Comparison of ENCODE assay signal across 32 mouse cellular contexts in the genomic region with DNA sequence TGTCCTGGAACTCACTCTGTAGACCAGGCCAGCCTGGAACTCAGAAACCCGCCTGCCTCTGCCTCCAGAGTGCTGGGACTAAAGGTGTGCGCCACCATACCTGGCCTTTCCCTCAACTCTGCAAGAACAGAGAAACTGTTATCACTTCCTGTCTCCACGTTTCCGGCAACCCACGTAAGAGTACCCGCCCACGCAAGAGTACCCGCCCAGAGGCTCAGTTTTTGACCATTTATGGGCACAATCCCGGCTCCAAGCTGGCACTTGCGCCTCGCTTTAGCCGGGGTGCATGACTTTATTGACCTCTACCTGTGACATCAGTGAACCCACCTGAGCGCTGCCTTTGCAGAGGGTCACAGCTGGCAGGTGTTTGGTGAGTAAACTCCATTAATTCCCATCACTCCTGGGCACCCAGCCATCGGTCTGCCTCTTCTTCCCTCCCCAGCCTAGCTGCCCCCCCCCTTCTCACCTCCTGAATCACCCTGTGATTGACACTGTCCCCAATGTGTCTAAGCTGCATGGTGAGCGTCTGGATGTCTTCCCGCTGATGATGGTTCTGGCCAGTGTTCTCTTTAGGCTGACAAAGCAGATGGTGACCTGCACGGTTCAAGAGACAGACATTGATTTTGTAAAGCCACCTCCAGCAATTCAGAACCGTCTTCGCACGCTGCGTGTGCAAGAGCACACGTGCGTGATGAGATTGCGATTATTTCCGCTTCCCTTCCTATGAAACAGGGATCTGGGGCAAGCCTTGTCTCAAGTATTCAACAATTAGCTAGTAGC. TPM values are rescaled to one million over a fixed set of nuclear protein-coding genes. Genes with fewer than 3 reads are reported as not detected.
DNase-seq lines count a peak whose midpoint lies in the region; ATAC-seq and TF ChIP-seq lines count a peak whose summit lies in the region.
"Had no signal": no experiment of that assay in that cellular context is flagged by ENCODE, and none has a peak within 500 bp of the region (broad histone marks: within the 10 kb centered on the region; RNA-seq: fewer than 3 reads in every experiment).

No protein-coding gene starts in this region.

- no peak for ATAC-seq in cerebellum, adult (ENCODE audit: insufficient number of reproducible peaks, low FRiP score, low TSS enrichment)
- ATAC-seq in hindbrain, postnatal 0 days: peak; percentile 64; the same call in 1 of the 2 replicates
- no peak for ATAC-seq in hindbrain, embryonic 11.5 days (ENCODE audit: low FRiP score)
- ATAC-seq in megakaryocyte, adult 5-6 weeks (ENCODE audit: poor library complexity, severe bottlenecking): peak; percentile 74
- ATAC-seq: forebrain, postnatal 0 days; intestine, embryonic 16.5 days; lung, postnatal 0 days had no signal

- no peaks in the 10 kb centered on the region for H3K4me1 ChIP-seq in hindbrain, postnatal 0 days (ENCODE audit: insufficient read depth, low read length)
- H3K4me1 ChIP-seq in hindbrain, embryonic 11.5 days (replicated peaks; ENCODE audit: control insufficient read depth, insufficient read depth, low read length): no peaks in the 10 kb centered on the region
- H3K4me1 ChIP-seq: embryonic facial prominence, embryonic 10.5 days; embryonic facial prominence, embryonic 15.5 days; forebrain, embryonic 12.5 days; heart, embryonic 13.5 days; limb, embryonic 13.5 days; neural tube, embryonic 13.5 days had no signal

- H3K9me3 ChIP-seq in hindbrain, postnatal 0 days (ENCODE audit: low read length): no peaks in the 10 kb centered on the region
- no peaks in the 10 kb centered on the region for H3K9me3 ChIP-seq in hindbrain, embryonic 11.5 days (ENCODE audit: control insufficient read depth, low read length)
- H3K9me3 ChIP-seq: embryonic facial prominence, embryonic 15.5 days; forebrain, embryonic 12.5 days; heart, embryonic 13.5 days; limb, embryonic 13.5 days; neural tube, embryonic 13.5 days had no signal

- H3K27me3 ChIP-seq in hindbrain, postnatal 0 days (ENCODE audit: insufficient read depth, low read length): no peaks in the 10 kb centered on the region
- no peaks in the 10 kb centered on the region for H3K27me3 ChIP-seq in hindbrain, embryonic 11.5 days (ENCODE audit: control insufficient read depth, insufficient read depth, low read length)
- H3K27me3 ChIP-seq: embryonic facial prominence, embryonic 15.5 days; forebrain, embryonic 12.5 days; heart, embryonic 13.5 days; limb, embryonic 13.5 days; neural tube, embryonic 13.5 days had no signal

- H3K4me3 ChIP-seq in hindbrain, postnatal 0 days (ENCODE audit: low read length): no peak overlapping the region
- no peak overlapping the region for H3K4me3 ChIP-seq in hindbrain, embryonic 11.5 days (ENCODE audit: low read depth, low read length)
- H3K4me3 ChIP-seq: embryonic facial prominence, embryonic 10.5 days; embryonic facial prominence, embryonic 15.5 days; forebrain, embryonic 12.5 days; heart, embryonic 13.5 days; limb, embryonic 13.5 days; neural tube, embryonic 13.5 days had no signal

- TF ChIP-seq CTCF in hindbrain, postnatal 0 days (IDR thresholded peaks at IDR 0.05; ENCODE audit: low read depth): no peak

- no peak overlapping the region for H3K27ac ChIP-seq in hindbrain, postnatal 0 days
- H3K27ac ChIP-seq in hindbrain, embryonic 11.5 days (ENCODE audit: low read depth, low read length): no peak overlapping the region
- H3K27ac ChIP-seq: embryonic facial prominence, embryonic 10.5 days; embryonic facial prominence, embryonic 15.5 days; forebrain, embryonic 12.5 days; heart, embryonic 13.5 days; limb, embryonic 13.5 days; neural tube, embryonic 13.5 days had no signal

- no peak overlapping the region for H3K4me2 ChIP-seq in hindbrain, postnatal 0 days (ENCODE audit: low read depth, low read length)
- no peak overlapping the region for H3K4me2 ChIP-seq in hindbrain, embryonic 11.5 days (replicated peaks; ENCODE audit: low read depth, low read length)
- H3K4me2 ChIP-seq: embryonic facial prominence, embryonic 15.5 days; forebrain, embryonic 12.5 days; heart, embryonic 13.5 days; limb, embryonic 13.5 days; liver, embryonic 11.5 days; neural tube, embryonic 13.5 days had no signal

- 70% methylated on average over 25 of the region's 25 CpGs for WGBS in hindbrain, postnatal 0 days
- 91% methylated on average over 25 of the region's 25 CpGs for WGBS in hindbrain, embryonic 11.5 days

- peak; percentile 41 for DNase-seq in cerebellum, adult 9-10 months
- DNase-seq in hindbrain, postnatal 0 days (ENCODE audit: low spot score): peak; percentile 71
- no peak for DNase-seq in hindbrain, embryonic 11.5 days (ENCODE audit: low spot score)
- DNase-seq in A20 (ENCODE audit: low read depth, low spot score): peak; percentile 90
- DNase-seq in c-Kit-positive CD71-positive TER-119-positive erythroid progenitor cells, embryonic 14.5 days (ENCODE audit: low spot score): no peak
- no peak for DNase-seq in layer of hippocampus, postnatal 25 days (ENCODE audit: extremely low spot score in 1 of 2, low spot score in 1 of 2)
- DNase-seq: adrenal gland, postnatal 25 days; forebrain, postnatal 0 days; gastrocnemius, postnatal 10 days; heart, postnatal 10 days; kidney, adult 8-10 months; kidney, postnatal 10 days; right cerebral cortex, adult 18-20 months; spleen, adult 18-20 months; thymus, adult 2 months; thymus, postnatal 36 days had no signal

- H3K9ac ChIP-seq in hindbrain, postnatal 0 days (replicated peaks; ENCODE audit: low read length): no peak overlapping the region
- no peak overlapping the region for H3K9ac ChIP-seq in hindbrain, embryonic 11.5 days (ENCODE audit: low read depth, low read length)
- H3K9ac ChIP-seq: embryonic facial prominence, embryonic 15.5 days; forebrain, embryonic 12.5 days; forebrain, postnatal 0 days; heart, embryonic 13.5 days; limb, embryonic 13.5 days; neural tube, embryonic 13.5 days had no signal

- H3K36me3 ChIP-seq in hindbrain, postnatal 0 days (ENCODE audit: insufficient read depth, low read length): no peaks in the 10 kb centered on the region
- H3K36me3 ChIP-seq in hindbrain, embryonic 11.5 days (ENCODE audit: control insufficient read depth, insufficient read depth, low read length): no peaks in the 10 kb centered on the region
- H3K36me3 ChIP-seq: embryonic facial prominence, embryonic 10.5 days; embryonic facial prominence, embryonic 15.5 days; forebrain, embryonic 12.5 days; heart, embryonic 13.5 days; limb, embryonic 13.5 days; neural tube, embryonic 13.5 days had no signal

RNA-seq across cellular contexts. Expression of a gene that starts 2.7 kb away (rescaled TPM):
- total RNA-seq in hindbrain, postnatal 0 days (2014; rRNA removed): not detected in 2 replicates
- polyA plus RNA-seq in hindbrain, postnatal 0 days (2015; fragmentation: Nextera tagmentation; extraction: Ambion mirVana): not detected in 2 replicates
- polyA plus RNA-seq in hindbrain, embryonic 11.5 days (2014; fragmentation: Nextera tagmentation; extraction: Ambion mirVana): 0.34 TPM in 1 of 2 replicates, not detected in the other
- total RNA-seq in megakaryocyte, adult 5-6 weeks (2015): 0.74 and 1.2 TPM in 2 replicates
- total RNA-seq in megakaryocyte, adult 5-6 weeks (2017): 0.44 and 0.49 TPM in 2 replicates
- not detected for total RNA-seq in layer of hippocampus, postnatal 25 days (2021)
- total RNA-seq: adrenal gland, postnatal 25 days; forebrain, postnatal 0 days; gastrocnemius, postnatal 10 days; heart, postnatal 10 days; hematopoietic stem cell, adult 5-6 weeks; left cerebral cortex, postnatal 25 days; MEL had no signal
- polyA plus RNA-seq: cerebellum, adult 2 months; forebrain, embryonic 12.5 days; forebrain, postnatal 0 days; intestine, embryonic 16.5 days; limb, embryonic 13.5 days; neural tube, embryonic 13.5 days had no signal

RNA-seq across cellular contexts. Expression of a gene that starts 10.8 kb away (rescaled TPM):
- total RNA-seq in hindbrain, postnatal 0 days (2014; rRNA removed): 51.5 and 59.9 TPM in 2 replicates
- 62.9 and 64.1 TPM in 2 replicates for polyA plus RNA-seq in hindbrain, postnatal 0 days (2015; fragmentation: Nextera tagmentation; extraction: Ambion mirVana)
- polyA plus RNA-seq in hindbrain, embryonic 11.5 days (2014; fragmentation: Nextera tagmentation; extraction: Ambion mirVana): 81.7 and 94.8 TPM in 2 replicates
- 130 and 131 TPM in 2 replicates for total RNA-seq in megakaryocyte, adult 5-6 weeks (2015)
- 203 and 222 TPM in 2 replicates for total RNA-seq in megakaryocyte, adult 5-6 weeks (2017)
- total RNA-seq in layer of hippocampus, postnatal 25 days (2021): 10 to 100 TPM; 67.1 to 75.4 TPM

RNA-seq across cellular contexts. Expression of a gene that starts 25.8 kb away (rescaled TPM):
- total RNA-seq in hindbrain, postnatal 0 days (2014; rRNA removed): 5.6 and 13.0 TPM in 2 replicates
- 1.6 and 2.1 TPM in 2 replicates for polyA plus RNA-seq in hindbrain, postnatal 0 days (2015; fragmentation: Nextera tagmentation; extraction: Ambion mirVana)
- 0.03 TPM in 1 of 2 replicates, not detected in the other for polyA plus RNA-seq in hindbrain, embryonic 11.5 days (2014; fragmentation: Nextera tagmentation; extraction: Ambion mirVana)
- total RNA-seq in megakaryocyte, adult 5-6 weeks (2015): 0.18 TPM in 1 of 2 replicates, not detected in the other
- total RNA-seq in megakaryocyte, adult 5-6 weeks (2017): 0.08 and 0.40 TPM in 2 replicates
- 1 to 10 TPM; 3.1 to 3.9 TPM for total RNA-seq in layer of hippocampus, postnatal 25 days (2021)
- total RNA-seq: adrenal gland, postnatal 25 days had no signal
- polyA plus RNA-seq: liver, embryonic 16.5 days had no signal

Comparison
In these comparisons a context has a peak if more than half of its experiments do, and no peak if none do; other contexts are left out.
1. DNase-seq: peak in cerebellum, adult 9-10 months (single experiment), hindbrain, postnatal 0 days (single experiment) and A20 (single experiment); none in hindbrain, embryonic 11.5 days (single experiment), c-Kit-positive CD71-positive TER-119-positive erythroid progenitor cells, embryonic 14.5 days (single experiment) and layer of hippocampus, postnatal 25 days (0 of 2).
2. ATAC-seq: peak in hindbrain, postnatal 0 days (single experiment) and megakaryocyte, adult 5-6 weeks (single experiment); none in cerebellum, adult (single experiment) and hindbrain, embryonic 11.5 days (single experiment).